ENCODE assay signal across 9 mouse cellular contexts in genomic region chr10:53795567-53796257, GRCm38 (mm10). TPM values are rescaled to one million over a fixed set of nuclear protein-coding genes. Genes with fewer than 3 reads are reported as not detected.
DNase-seq lines count a peak whose midpoint lies in the region; ATAC-seq lines count a peak whose summit lies in the region.
"Had no signal": no experiment of that assay in that cellular context is flagged by ENCODE, and none has a peak within 500 bp of the region (broad histone marks: within the 10 kb centered on the region; RNA-seq: fewer than 3 reads in every experiment).

No protein-coding gene starts in this region.

- H3K4me1 ChIP-seq in embryonic facial prominence, embryonic 11.5 days (ENCODE audit: control insufficient read depth, insufficient read depth, low read length) = no peaks in the 10 kb centered on the region
- H3K4me1 ChIP-seq in embryonic facial prominence, embryonic 10.5 days = no peaks in the 10 kb centered on the region
- H3K4me1 ChIP-seq in neural tube, embryonic 11.5 days (ENCODE audit: control insufficient read depth, insufficient read depth, low read length) = no peaks in the 10 kb centered on the region
- no peaks in the 10 kb centered on the region for H3K4me1 ChIP-seq in hindbrain, embryonic 14.5 days (replicated peaks; ENCODE audit: control insufficient read depth, insufficient read depth, low read length)
- H3K4me1 ChIP-seq in midbrain, embryonic 13.5 days (replicated peaks) = no peaks in the 10 kb centered on the region
- H3K4me1 ChIP-seq: lung, embryonic 15.5 days had no signal

- H3K27me3 ChIP-seq in embryonic facial prominence, embryonic 11.5 days (ENCODE audit: control insufficient read depth, insufficient read depth, low read length) = no peaks in the 10 kb centered on the region
- H3K27me3 ChIP-seq in embryonic facial prominence, embryonic 10.5 days (replicated peaks; ENCODE audit: low read depth, poor library complexity, severe bottlenecking) = no peaks in the 10 kb centered on the region
- no peaks in the 10 kb centered on the region for H3K27me3 ChIP-seq in neural tube, embryonic 11.5 days (ENCODE audit: control insufficient read depth, insufficient read depth, low read length)
- H3K27me3 ChIP-seq in hindbrain, embryonic 14.5 days (ENCODE audit: control insufficient read depth, insufficient read depth, low read length) = no peaks in the 10 kb centered on the region
- H3K27me3 ChIP-seq in midbrain, embryonic 13.5 days = no peaks in the 10 kb centered on the region
- H3K27me3 ChIP-seq: lung, embryonic 15.5 days had no signal

- no peak overlapping the region for H3K9ac ChIP-seq in embryonic facial prominence, embryonic 11.5 days (replicated peaks; ENCODE audit: low read length)
- H3K9ac ChIP-seq in neural tube, embryonic 11.5 days (ENCODE audit: low read length) = no peak overlapping the region
- H3K9ac ChIP-seq in hindbrain, embryonic 14.5 days = no peak overlapping the region
- H3K9ac ChIP-seq in midbrain, embryonic 13.5 days (replicated peaks) = no peak overlapping the region
- H3K9ac ChIP-seq: lung, embryonic 15.5 days had no signal

- H3K36me3 ChIP-seq in embryonic facial prominence, embryonic 11.5 days (replicated peaks; ENCODE audit: control insufficient read depth, insufficient read depth, low read depth, low read length) = no peaks in the 10 kb centered on the region
- H3K36me3 ChIP-seq in embryonic facial prominence, embryonic 10.5 days (replicated peaks) = no peaks in the 10 kb centered on the region
- H3K36me3 ChIP-seq in neural tube, embryonic 11.5 days (ENCODE audit: control insufficient read depth, insufficient read depth, low read length) = no peaks in the 10 kb centered on the region
- no peaks in the 10 kb centered on the region for H3K36me3 ChIP-seq in hindbrain, embryonic 14.5 days (replicated peaks; ENCODE audit: control insufficient read depth, insufficient read depth)
- no peaks in the 10 kb centered on the region for H3K36me3 ChIP-seq in midbrain, embryonic 13.5 days
- H3K36me3 ChIP-seq: lung, embryonic 15.5 days had no signal

- H3K4me2 ChIP-seq in embryonic facial prominence, embryonic 11.5 days (ENCODE audit: low read depth, low read length) = no peak overlapping the region
- H3K4me2 ChIP-seq in neural tube, embryonic 11.5 days (ENCODE audit: low read depth) = no peak overlapping the region
- H3K4me2 ChIP-seq in hindbrain, embryonic 14.5 days (replicated peaks) = no peak overlapping the region
- H3K4me2 ChIP-seq in midbrain, embryonic 13.5 days (replicated peaks) = no peak overlapping the region
- H3K4me2 ChIP-seq: lung, embryonic 15.5 days had no signal

- H3K27ac ChIP-seq in embryonic facial prominence, embryonic 11.5 days (replicated peaks; ENCODE audit: low read depth, low read length) = no peak overlapping the region
- H3K27ac ChIP-seq in embryonic facial prominence, embryonic 10.5 days (replicated peaks) = no peak overlapping the region
- H3K27ac ChIP-seq in neural tube, embryonic 11.5 days (ENCODE audit: low read depth, low read length) = no peak overlapping the region
- no peak overlapping the region for H3K27ac ChIP-seq in hindbrain, embryonic 14.5 days
- no peak overlapping the region for H3K27ac ChIP-seq in midbrain, embryonic 13.5 days
- H3K27ac ChIP-seq: lung, embryonic 15.5 days had no signal

- no peaks in the 10 kb centered on the region for H3K9me3 ChIP-seq in embryonic facial prominence, embryonic 11.5 days (replicated peaks; ENCODE audit: control insufficient read depth, low read length)
- H3K9me3 ChIP-seq in embryonic facial prominence, embryonic 10.5 days = no peaks in the 10 kb centered on the region
- H3K9me3 ChIP-seq in neural tube, embryonic 11.5 days (ENCODE audit: control insufficient read depth, low read length) = no peaks in the 10 kb centered on the region
- no peaks in the 10 kb centered on the region for H3K9me3 ChIP-seq in hindbrain, embryonic 14.5 days (ENCODE audit: control insufficient read depth, low read length)
- H3K9me3 ChIP-seq in midbrain, embryonic 13.5 days = no peaks in the 10 kb centered on the region
- H3K9me3 ChIP-seq: lung, embryonic 15.5 days had no signal

- no peak overlapping the region for H3K4me3 ChIP-seq in embryonic facial prominence, embryonic 11.5 days (ENCODE audit: low read depth, low read length)
- no peak overlapping the region for H3K4me3 ChIP-seq in embryonic facial prominence, embryonic 10.5 days
- no peak overlapping the region for H3K4me3 ChIP-seq in neural tube, embryonic 11.5 days (ENCODE audit: low read depth, low read length)
- H3K4me3 ChIP-seq in hindbrain, embryonic 14.5 days (replicated peaks; ENCODE audit: low read length) = no peak overlapping the region
- no peak overlapping the region for H3K4me3 ChIP-seq in midbrain, embryonic 13.5 days (replicated peaks)
- H3K4me3 ChIP-seq: lung, embryonic 15.5 days had no signal

- WGBS in embryonic facial prominence, embryonic 11.5 days = 10% methylated on average over 2 of the region's 2 CpGs
- WGBS in embryonic facial prominence, embryonic 10.5 days = 8% methylated on average over 2 of the region's 2 CpGs
- WGBS in neural tube, embryonic 11.5 days = 16% methylated on average over 2 of the region's 2 CpGs
- 10% methylated on average over 2 of the region's 2 CpGs for WGBS in hindbrain, embryonic 14.5 days
- 7% methylated on average over 2 of the region's 2 CpGs for WGBS in midbrain, embryonic 13.5 days

- no peak for ATAC-seq in embryonic facial prominence, embryonic 11.5 days (replicated peaks; ENCODE audit: insufficient number of reproducible peaks, low FRiP score, low TSS enrichment, low read depth)
- 0 out of 2 replicates have a peak, but pooled peaks have one; percentile 27 for ATAC-seq in neural tube, embryonic 11.5 days (ENCODE audit: insufficient read depth, low FRiP score, low TSS enrichment)
- ATAC-seq in hindbrain, embryonic 14.5 days (ENCODE audit: low FRiP score) = peak; percentile 46; the same call in 1 of the 2 replicates
- ATAC-seq in midbrain, embryonic 13.5 days = peak; percentile 50; the same call in 1 of the 2 replicates

- DNase-seq in embryonic facial prominence, embryonic 11.5 days (ENCODE audit: low spot score) = peak; percentile 59
- no peak for DNase-seq in embryonic facial prominence, embryonic 10.5 days (ENCODE audit: low spot score)
- DNase-seq in neural tube, embryonic 11.5 days (ENCODE audit: low spot score) = peak; percentile 16
- DNase-seq in neural tube, embryonic 10.5 days (ENCODE audit: extremely low spot score, low spot score) = no peak
- DNase-seq in hindbrain, embryonic 14.5 days (ENCODE audit: low spot score) = peak; percentile 85
- no peak for DNase-seq in thymus, postnatal 25 days
- no peak for DNase-seq in urinary bladder, adult 2 months (ENCODE audit: low spot score)

RNA-seq across cellular contexts. Expression of gene Fam184a, which starts 44.8 kb away (rescaled TPM):
- polyA plus RNA-seq in embryonic facial prominence, embryonic 11.5 days (2014; fragmentation: Nextera tagmentation; extraction: Ambion mirVana) = 5.0 and 5.7 TPM in 2 replicates
- 3.7 and 4.5 TPM in 2 replicates for polyA plus RNA-seq in embryonic facial prominence, embryonic 10.5 days (2016; fragmentation: Nextera tagmentation; extraction: Ambion mirVana)
- 6.0 and 7.9 TPM in 2 replicates for polyA plus RNA-seq in neural tube, embryonic 11.5 days (2014; fragmentation: Nextera tagmentation; extraction: Ambion mirVana)
- polyA plus RNA-seq in hindbrain, embryonic 14.5 days (2014; fragmentation: Nextera tagmentation; extraction: Ambion mirVana) = 15.7 and 16.6 TPM in 2 replicates
- polyA plus RNA-seq in midbrain, embryonic 13.5 days (2015; fragmentation: Nextera tagmentation; extraction: Ambion mirVana) = 10.0 and 10.6 TPM in 2 replicates
- 2.5 and 2.8 TPM in 2 replicates for polyA plus RNA-seq in urinary bladder, adult 2 months (2012; rRNA removed)

Comparison
In these comparisons a context has a peak if more than half of its experiments do, and no peak if none do; other contexts are left out.
1. DNase-seq: peak in embryonic facial prominence, embryonic 11.5 days (single experiment), neural tube, embryonic 11.5 days (single experiment) and hindbrain, embryonic 14.5 days (single experiment); none in embryonic facial prominence, embryonic 10.5 days (single experiment), neural tube, embryonic 10.5 days (single experiment), thymus, postnatal 25 days (single experiment) and urinary bladder, adult 2 months (single experiment).